Mouse (Mus musculus): ENCODE measurements at regions not wholly inside any gene's neighbourhood (a gene's known extent, or its start where the extent isn't known, plus 50 kb on each side); places are given as distances from the start of the nearest gene placed in this dataset.

DNA sequence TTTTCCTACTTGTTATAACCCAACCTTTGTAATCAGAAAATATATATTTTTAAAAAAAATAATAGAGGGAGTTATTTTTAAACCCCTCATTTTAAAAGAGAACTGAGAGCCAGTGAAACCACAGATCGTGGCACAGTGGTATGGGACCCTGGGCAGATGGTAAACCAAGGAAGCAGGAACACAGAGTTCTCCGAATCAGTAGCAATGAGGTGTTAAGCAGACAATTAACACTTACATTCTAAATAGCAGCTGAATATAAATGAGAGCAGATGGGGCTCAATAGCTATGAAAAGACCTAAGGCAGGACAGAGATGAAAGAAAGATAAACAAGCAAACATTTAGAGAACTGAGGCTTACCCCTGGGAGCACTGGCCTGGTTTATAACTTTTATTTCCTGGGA, 116.8 kb downstream of the Fam114a2 start:
- no peak overlapping the region for H3K27ac ChIP-seq (ENCODE audit: insufficient read depth, low read length)
- peaks cover 2% of the 10 kb centered on the region; the same call in 1 of the 2 replicates for H3K4me1 ChIP-seq (ENCODE audit: control insufficient read depth, insufficient read depth, low read length)
- no peak overlapping the region for H3K4me3 ChIP-seq (ENCODE audit: insufficient read depth, low read length)
- TF ChIP-seq CTCF (IDR thresholded peaks at IDR 0.05; ENCODE audit: extremely low read depth, insufficient read depth, low read length) (no peak), POLR2A (IDR thresholded peaks at IDR 0.05; ENCODE audit: extremely low read depth, insufficient read depth, low read length) (no peak)

- Histone ChIP-seq H3K4me1 (ENCODE audit: control insufficient read depth, insufficient read depth, low read length) (peaks cover 2% of the 10 kb centered on the region; the same call in 1 of the 2 replicates), H3K27ac (ENCODE audit: insufficient read depth, low read length) (no peak overlapping the region), H3K4me3 (ENCODE audit: insufficient read depth, low read length) (no peak overlapping the region)
- TF ChIP-seq CTCF (IDR thresholded peaks at IDR 0.05; ENCODE audit: extremely low read depth, insufficient read depth, low read length) (no peak), POLR2A (IDR thresholded peaks at IDR 0.05; ENCODE audit: extremely low read depth, insufficient read depth, low read length) (no peak)
These were observed 119.1 kb downstream of the Fam114a2 start for GRCm38 (mm10) chr11:57399366-57399765.

- TF ChIP-seq POLR2A (IDR thresholded peaks at IDR 0.05; ENCODE audit: extremely low read depth, insufficient read depth, low read length) (no peak), CTCF (IDR thresholded peaks at IDR 0.05; ENCODE audit: extremely low read depth, insufficient read depth, low read length) (no peak)
- Histone ChIP-seq H3K4me1 (ENCODE audit: control insufficient read depth, insufficient read depth, low read length) (peaks cover 2% of the 10 kb centered on the region; the same call in 1 of the 2 replicates), H3K27ac (ENCODE audit: insufficient read depth, low read length) (0 out of 2 replicates have a peak overlapping the region, but pooled peaks have one; percentile 25), H3K4me3 (ENCODE audit: insufficient read depth, low read length) (no peak overlapping the region)
These were observed 122.0 kb downstream of the Fam114a2 start for GRCm38 (mm10) chr11:57396429-57396828.

GRCm38 (mm10) chr11:57390826-57391225, 127.6 kb downstream of the Fam114a2 start:
- Histone ChIP-seq H3K27ac (ENCODE audit: insufficient read depth, low read length) (no peak overlapping the region), H3K4me1 (ENCODE audit: control insufficient read depth, insufficient read depth, low read length) (0 out of 2 replicates have a peak, but pooled peaks cover 1% of the 10 kb centered on the region), H3K4me3 (ENCODE audit: insufficient read depth, low read length) (no peak overlapping the region)
- no peak for TF ChIP-seq POLR2A (IDR thresholded peaks at IDR 0.05; ENCODE audit: extremely low read depth, insufficient read depth, low read length)
- no peak for TF ChIP-seq CTCF (IDR thresholded peaks at IDR 0.05; ENCODE audit: extremely low read depth, insufficient read depth, low read length)
